Mouse (Mus musculus) gastrocnemius, postnatal 14 days (tissue): Measurements from ENCODE around the gene Pi16. TPM values are rescaled to one million over a fixed set of nuclear protein-coding genes. Genes with fewer than 3 reads are reported as not detected.

Source experiments
- DNase-seq: peaks from one replicate; pipeline ENCODE4 v3.0.0; 2021; ENCODE audit warnings: mixed read lengths
- intact Hi-C: fragments of 180-260 bp; cut with DNase I; formaldehyde crosslinking; loops from one replicate; pipeline ENCODE4 v1.15.1; 2025; ENCODE audit warnings: low total_unique reads
- total RNA-seq, 2 experiments: library from RNA; stranded (reverse); gene quantifications; 2 replicates each; pipeline ENCODE4 v1.2.3; 2021

Pi16 gene
- total RNA-seq, 2 experiments from 2014 or later = 25.4 to 37.9 TPM

DNA sequence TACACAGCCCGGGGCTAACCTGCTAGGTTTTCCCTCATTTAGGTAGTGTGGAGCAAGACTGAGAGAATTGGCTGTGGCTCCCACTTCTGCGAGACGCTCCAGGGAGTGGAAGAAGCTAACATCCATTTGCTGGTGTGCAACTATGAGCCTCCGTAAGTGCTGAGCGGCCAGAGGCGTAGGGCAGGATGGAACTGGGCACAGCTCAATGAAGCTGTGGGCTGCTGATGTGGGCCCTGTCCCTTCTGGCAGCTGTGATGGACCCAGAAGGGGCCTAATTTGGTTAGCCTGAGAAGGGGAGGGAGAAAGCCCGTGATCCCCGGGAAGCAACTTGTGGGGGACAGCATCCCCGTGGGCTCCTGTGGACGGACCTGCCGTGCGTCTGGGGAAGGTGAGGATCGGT, 8.4 kb downstream of the Pi16 start:
- intact Hi-C loops = no loop called here
- DNase-seq = no peak

DNA sequence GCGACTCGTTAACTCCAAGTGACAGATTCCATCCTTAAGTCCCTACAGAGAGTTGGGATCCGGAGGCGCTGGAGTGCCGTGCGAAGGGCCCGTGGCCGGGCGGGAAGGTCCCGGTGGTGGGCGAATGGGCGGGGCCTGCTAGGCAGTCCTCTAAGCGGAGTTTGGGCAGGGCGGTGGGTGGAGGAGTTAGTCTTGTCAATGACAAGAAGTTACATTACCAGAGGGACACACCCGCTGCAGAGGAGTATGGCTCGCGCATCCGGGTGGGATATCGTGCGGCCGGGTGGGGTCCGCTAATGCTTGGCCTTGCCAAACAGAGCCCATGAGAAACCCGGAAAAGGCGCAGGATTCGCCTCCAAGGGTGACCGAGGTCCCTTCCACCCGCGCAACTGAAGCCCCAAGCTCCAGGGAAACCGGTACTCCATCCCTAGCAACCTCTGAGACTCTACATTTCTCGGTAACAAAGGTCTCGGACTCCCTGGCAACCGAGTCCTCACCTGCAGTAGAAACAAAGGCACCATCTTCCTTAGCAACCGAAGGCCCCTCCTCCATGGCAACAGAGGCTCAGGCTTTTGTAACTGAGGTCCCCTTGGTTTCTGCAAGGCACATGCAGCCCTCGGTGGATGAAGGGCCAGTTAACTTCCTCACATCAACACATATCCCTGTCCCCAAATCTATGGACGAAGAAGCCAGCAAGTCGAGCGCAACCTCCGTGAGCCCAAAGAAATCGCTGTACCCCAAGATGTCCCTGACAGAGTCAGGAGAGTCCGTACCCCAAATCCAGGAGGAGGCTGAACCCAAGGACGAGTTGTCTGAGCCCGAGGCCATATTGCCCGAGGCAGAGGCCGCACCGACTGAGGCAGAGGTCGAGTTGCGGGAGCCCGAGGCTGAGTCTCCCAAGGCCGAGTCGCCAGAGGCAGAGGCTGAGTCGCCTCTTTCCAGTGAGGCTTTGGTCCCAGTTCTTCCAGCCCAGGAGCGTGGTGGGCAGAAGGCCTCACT, 9.3 kb downstream of the Pi16 start:
- peak; percentile 54 for DNase-seq
- intact Hi-C loops = no loop called here

GRCm38 (mm10) chr17:29327691-29328090, 10.2 kb downstream of the Pi16 start:
- no peak for DNase-seq
- intact Hi-C loops = no loop called here

DNA sequence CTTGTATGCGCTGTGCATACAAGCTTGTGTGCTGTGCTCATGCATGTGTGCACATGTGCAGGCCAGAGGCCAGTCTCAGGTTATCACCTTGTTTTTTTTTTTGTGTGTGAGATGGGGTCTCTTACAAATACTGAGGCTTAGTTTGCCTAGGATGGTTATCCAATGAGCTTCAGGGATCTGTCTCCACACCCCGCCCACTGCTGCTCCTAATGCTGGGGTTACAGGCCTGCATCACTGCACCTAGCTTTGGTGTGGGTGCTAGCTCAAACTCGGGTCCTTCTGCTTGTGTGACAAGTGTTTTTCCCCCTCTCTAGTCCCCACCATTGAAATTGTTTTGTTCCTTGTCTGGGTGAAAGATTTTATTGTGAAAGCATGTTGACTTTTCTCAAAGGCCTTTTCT, 12.7 kb downstream of the Pi16 start:
- no peak for DNase-seq
- intact Hi-C loops = no loop called here

- intact Hi-C loops = no loop called here
- DNase-seq = peak; percentile 54
Measured at GRCm38 (mm10) chr17:29330671-29331410, 13.4 kb downstream of the Pi16 start.

DNA sequence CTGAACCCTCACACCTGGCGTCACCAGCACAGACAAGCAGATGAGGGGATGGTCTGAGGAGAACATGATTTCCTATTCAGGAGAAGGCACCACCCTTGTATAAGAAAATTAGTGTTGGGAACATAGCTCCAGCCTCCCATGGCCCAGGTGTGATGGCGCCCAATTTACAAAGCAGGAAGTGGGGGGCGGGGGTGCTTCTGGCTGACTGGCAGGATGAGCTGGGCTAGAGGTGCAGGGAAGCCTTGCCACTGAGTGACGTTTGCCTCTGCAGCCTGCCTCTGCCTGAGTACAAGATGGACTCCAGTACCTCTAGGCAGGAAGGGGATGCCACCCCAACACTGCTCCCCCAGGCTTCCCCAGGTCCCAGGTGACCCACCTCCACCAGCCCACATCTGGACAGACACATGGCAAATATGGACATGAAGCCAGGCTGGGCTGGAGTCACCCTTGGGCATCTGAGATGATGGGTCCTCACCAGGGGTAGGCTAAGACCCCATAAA, 14.8 kb downstream of the Pi16 start:
- DNase-seq = no peak
- intact Hi-C loops = no loop called here

- no peak for DNase-seq
- intact Hi-C loops = no loop called here
Measured at GRCm38 (mm10) chr17:29336266-29336990, 18.9 kb downstream of the Pi16 start.

- DNase-seq = no peak
- intact Hi-C loops = no loop called here
Measured at GRCm38 (mm10) chr17:29337979-29338823, 20.7 kb downstream of the Pi16 start.

- DNase-seq = peak; percentile 56
- intact Hi-C loops = no loop called here
Measured at GRCm38 (mm10) chr17:29339170-29339768, 21.8 kb downstream of the Pi16 start.

DNA sequence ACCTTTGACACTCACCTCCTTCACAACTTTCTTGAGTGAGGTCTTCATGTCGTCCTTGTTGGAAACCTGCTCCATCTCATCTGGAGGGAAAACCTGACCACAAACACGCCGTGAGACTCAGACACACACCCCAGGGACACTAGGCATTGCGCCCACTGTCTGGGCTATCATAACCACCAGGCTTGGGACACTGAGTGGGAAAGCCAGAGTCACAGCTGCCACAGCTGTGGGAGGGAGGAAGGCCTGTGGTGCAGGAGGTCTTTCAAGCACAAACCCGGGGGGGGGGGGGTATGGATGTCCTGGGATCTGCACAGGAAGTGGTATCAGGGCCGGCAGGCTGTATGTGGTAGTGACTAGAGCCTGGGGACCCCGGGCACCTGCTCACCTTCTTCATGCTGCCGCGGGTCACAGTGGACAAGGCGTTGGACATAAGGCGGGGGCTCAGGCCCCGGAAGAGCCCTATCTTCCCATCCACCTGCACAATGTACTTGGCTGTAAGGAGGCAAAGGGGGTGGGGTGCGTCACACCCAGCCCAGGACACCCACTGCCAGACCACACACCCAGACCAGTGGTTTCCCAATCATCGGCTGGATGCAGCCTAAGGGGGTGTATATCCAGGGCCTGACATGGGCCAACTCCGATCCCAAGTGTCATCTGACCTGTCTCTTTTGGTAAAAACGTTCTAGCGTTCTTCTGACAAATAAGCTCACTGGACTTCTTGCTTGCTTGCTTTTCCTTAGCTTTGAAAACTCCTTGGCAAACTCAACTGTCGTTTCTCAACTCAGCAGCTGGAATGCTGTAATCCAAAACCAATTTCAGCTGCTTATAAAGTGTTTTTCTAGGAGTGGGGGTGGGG, 23.2 kb downstream of the Pi16 start:
- intact Hi-C loops = no loop called here

GRCm38 (mm10) chr17:29341591-29342003, 24.1 kb downstream of the Pi16 start:
- DNase-seq = no peak
- intact Hi-C loops = no loop called here

More for the DNA sequence above, 23.2 kb downstream of the Pi16 start:
- peak; percentile 65 for DNase-seq

DNA sequence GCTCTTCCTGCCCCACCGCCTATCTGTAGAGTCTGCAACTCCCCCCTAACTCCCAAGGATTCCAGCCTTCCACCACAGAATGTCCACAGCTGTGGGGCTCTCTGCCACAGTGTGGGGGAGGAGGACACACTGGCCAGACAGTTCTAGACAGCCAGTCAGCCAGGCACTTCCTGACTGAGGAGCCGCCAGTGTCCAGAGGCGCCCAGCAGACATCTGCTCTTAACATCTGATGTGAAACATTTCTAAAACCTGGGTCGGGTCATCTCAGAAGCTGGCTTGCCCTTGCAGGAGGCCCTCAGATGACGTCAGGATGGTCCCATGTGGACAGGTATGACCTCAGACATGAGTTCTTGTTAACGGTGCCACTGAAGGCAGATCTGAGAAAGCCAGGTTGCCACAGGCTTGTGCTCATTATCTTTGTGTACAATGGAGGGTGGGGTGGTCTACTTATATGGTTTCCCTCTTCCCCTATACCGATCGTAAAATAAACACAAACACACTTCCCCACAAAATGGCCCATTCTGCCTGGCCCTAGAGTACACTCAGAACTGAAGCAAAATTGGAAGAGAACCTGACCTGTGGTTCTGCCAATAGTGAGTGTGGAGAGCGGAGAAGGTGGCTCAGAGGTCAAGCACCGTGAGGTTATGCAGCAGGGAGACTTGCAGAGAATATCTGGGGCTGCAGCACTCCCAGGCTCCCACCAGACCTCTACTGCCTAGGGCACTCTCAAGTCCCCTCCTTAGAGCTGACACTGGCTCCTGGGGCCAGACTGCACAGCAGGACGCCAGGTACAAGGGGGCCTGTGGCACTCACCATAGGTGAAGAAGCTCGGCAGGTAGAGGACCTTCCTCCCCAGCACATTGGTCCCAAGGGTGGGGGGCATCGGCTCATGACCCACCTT, 24.8 kb downstream of the Pi16 start:
- peak; percentile 83 for DNase-seq
- intact Hi-C loops = no loop called here

- DNase-seq = no peak
- intact Hi-C loops = no loop called here
Measured at GRCm38 (mm10) chr17:29343241-29343640, 25.8 kb downstream of the Pi16 start.

- intact Hi-C loops = no loop called here
- no peak for DNase-seq
Measured at GRCm38 (mm10) chr17:29345272-29345671, 27.8 kb downstream of the Pi16 start.

GRCm38 (mm10) chr17:29346496-29347125, 29.1 kb downstream of the Pi16 start:
- no peak for DNase-seq
- intact Hi-C loops = no loop called here

- intact Hi-C loops = no loop called here
- DNase-seq = no peak
Measured at GRCm38 (mm10) chr17:29347126-29347644, 29.7 kb downstream of the Pi16 start.
